Mouse (Mus musculus) cerebellum, adult (tissue): ENCODE measurements around the gene Chst4.
"Not testable (repeated sequence)": the region's sequence is repeated elsewhere in the genome, so short reads cannot be mapped to it uniquely, and the experiment has no call there.

Experiments used
- ATAC-seq: cut with Nextera tagmentation; 2 replicates; pipeline ENCODE4 v1.9.2; 2017; ENCODE audit warnings: mild to moderate bottlenecking, moderate library complexity, mixed read lengths; ENCODE audit not compliant: insufficient number of reproducible peaks, low FRiP score, low TSS enrichment

The Chst4 gene

DNA sequence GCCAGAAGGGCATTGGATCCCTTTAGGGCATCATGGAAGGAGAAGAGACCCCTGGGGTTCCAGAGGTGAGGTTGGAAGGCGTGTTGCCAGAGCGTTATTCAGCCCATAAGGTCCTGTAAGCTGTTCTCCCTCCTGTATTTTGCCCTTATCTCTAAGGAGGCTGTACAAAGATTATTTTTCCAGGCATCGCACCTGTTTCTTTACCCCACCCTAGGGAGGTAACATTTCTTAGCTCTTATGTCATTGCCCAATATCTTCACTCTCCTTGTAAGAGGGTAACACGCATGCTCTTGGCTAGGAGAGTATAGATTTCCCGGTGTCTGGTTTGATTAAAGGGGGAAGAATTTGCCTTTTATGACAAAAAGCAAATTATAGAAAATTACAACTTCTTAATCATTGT, at the start of gene Chst4:
Gene Chst4 (minus strand): TSS at position 82 of the 400 bp plus-strand sequence.
- ATAC-seq, result no peak

DNA sequence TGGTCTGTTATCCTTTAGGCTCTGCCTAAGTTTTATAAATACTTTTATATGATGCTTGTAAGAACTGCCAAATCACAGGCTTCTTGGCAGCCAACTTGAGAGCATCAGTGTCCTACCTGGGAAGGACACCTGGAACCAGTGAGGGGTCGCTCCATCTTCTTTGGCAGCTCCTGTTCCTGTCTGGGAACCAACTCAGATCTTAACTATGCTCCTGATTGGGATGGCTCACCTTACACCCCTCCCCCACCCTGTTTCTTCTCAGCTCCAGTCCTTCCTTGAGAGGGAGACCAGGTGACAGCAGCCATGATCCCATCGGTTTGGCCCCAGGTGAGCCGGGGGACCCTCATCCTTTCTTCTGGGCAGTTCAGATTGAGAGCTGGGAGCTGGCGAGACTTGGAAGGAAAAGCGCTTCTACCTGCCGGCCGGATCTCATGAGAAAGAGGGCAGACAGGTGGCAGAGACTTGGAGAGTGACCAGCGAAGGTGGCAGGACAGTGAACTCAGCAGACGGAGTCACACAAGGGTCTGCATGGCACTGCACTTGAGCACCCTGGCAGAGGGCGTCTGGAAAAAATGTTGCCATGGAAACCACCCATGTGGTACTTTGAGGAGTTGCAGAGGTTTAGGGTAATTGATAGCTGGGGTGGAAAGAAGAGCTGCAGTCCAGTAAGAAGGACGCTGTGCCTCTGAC, 43.0 kb upstream of the Chst4 start:
- no peak for ATAC-seq

DNA sequence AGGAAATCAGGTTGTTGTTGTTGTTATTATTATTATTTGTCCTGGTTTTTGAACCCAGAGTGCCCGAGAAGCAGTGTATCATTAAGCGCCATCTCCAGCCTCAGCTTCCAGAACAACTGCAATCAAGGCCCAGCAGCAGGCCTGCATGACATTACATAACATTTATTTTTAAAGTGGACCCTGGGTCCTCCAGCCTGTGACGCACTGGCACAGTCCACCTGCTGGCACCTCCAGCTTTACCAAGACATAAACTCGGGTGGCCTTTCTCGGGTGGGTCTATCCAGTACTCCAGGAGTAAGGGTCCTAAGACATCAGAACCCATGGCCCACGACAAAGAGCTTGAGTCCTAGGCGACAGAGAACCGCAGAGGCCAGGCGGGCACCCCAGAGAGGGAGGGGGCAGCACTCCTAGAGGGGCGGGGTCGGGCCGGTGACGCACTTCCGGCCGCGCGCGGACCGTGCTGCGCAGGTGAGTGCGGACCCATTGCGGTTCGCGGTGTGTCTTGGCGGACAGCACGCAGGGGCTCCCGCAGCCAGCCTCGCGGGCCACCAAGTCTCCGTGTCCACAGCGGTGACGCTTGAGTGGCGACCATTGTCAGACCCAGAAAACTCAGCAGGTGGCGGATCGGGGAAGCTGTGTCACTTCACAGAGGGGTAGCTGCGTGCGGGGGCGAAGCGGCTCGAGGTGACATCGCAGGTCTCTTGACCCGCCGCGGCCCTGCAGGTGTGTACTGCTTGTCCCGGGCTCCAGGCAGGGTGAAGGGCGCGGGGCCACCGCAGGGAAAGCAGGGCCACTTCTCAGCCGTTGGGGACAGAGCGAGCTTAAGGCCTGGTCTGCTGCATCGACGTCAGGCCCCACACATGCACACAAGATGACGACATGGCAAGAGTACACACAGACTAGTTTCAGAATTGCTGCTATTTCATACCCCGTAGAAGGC, 40.0 kb upstream of the Chst4 start, which contains the start of gene Zfp612:
Gene Zfp612 (plus strand): TSS at position 465 of the 940 bp plus-strand sequence.
- peak; percentile 86 for ATAC-seq

DNA sequence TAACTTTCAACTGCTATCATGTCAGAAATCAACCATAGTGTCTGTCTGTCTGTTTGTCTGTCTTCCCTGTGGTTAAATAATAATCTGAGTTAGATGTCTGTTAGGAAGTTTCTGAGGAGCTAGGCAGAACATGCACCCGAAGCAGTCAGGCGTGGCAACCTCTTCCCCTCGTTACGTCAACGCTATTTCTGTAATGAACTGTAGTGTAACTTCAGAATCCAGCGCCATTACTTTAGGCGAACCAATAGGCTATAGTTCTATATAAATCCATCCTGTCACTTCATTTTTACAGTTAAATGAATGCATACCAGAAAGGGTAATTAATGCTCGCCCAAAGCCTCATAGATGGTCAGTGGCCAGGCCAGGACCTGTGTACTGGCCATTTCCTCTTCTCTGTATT, 35.0 kb upstream of the Chst4 start:
- ATAC-seq, result no peak

DNA sequence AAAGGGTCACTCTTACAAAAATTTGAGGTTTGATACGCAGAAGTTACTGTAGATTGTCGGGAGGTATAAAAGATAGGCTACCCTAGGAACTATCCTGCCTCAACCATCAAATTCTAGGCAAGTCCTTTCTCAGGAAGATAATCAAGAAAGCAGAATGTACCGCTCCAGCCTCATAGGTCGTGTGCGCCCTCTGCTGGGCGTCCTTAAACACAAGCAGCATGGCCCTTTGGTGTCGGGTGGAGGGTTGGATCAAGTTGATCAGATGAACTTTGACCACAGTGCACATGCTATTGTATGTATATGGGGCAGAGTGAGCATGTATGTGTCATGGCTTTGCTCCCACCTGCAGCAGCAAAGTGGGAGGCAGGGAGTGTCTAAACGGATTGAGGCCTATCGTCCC, 32.1 kb upstream of the Chst4 start:
- ATAC-seq, result peak; percentile 75

DNA sequence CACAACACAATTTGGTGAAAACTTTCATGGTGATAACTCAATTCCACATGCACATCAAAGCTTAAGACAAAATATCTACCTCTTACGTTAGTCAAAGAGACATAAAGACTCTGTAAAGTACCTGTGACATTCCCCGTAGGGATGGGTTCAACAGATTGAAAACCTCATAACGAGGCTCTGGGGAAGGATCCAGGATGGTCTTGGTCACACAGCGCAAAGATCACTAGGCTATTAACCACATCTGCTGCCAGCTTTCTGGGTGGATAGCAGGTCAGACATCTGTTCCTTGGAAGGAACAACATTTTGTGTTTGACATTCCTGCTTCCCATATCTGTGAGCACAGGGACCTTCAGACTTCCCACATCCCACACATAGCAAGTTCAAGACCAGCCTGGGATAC, 30.2 kb upstream of the Chst4 start:
- no peak for ATAC-seq

DNA sequence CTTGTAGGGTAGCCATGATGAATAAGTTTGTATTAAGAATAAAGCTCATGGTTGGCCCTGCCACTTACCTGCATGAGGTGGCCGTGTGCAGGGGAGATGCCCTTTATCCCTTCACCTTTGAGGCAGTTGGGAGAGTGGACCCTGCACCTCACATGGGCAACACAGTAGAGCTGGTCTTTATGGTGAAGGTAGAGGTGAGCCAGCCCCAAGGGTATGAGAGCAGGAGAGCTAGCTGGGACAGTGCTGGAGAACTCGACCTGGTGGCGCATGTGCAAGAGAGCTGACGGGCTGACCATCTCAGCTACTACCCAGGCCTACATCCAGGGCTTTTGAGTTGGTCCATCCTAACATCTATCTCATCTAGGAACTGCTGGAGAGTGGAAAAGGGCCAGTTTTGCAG, 26.1 kb upstream of the Chst4 start:
- no peak for ATAC-seq

DNA sequence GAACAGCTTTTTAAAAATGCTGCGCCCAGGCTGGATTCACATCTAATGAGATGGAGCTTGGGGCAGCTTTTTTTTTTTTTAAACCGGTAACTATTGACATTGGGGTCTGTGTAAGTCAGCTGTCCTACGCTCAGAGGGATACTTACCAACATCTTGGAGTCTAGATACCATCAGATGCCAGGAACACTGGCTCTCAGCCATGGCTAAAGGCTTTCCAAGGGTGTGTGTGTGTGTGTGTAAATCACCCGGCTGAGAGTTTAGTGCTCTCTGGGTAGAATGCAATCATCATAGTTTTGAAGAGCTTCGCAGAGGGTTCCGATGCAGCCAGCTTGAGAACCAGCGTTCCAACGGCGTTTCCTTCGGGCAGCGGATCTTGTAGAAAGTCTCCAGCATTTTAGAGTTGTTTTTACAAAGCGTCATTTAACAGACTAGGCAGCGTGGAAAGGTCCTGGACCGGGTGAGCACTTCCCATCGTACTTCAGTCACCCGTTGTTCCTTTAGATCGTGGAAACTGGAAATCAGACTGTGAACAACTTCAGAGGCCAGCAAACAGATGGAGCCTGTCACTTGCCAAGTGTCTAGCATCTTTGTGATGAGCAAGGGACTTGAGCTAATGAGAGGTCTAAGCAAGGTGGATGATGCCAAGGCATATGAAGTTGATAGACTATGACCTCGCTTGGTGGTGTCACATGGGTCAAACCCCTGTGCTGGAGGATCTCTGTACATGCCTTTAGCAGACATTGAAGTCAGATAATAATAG, 25.2 kb upstream of the Chst4 start:
- no peak for ATAC-seq

DNA sequence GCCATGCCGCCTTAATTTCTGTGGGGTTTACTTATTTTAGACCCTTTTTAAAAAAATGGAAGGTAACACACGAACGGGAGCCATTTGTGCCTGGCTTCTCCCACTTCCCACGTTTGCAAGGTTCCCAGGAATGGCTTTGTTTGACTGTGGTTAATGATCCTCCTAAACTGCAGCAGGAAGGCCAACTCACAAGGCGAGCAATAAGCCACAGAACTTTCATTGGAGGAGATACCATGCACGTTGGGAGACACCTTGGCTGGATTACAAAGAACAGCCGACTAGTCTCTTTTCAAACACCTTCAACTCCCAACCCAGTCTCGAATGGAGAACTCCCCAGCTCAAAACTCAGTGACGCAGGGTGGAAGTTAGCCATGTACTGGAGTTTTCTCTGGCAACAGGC, 24.6 kb upstream of the Chst4 start:
- no peak for ATAC-seq

DNA sequence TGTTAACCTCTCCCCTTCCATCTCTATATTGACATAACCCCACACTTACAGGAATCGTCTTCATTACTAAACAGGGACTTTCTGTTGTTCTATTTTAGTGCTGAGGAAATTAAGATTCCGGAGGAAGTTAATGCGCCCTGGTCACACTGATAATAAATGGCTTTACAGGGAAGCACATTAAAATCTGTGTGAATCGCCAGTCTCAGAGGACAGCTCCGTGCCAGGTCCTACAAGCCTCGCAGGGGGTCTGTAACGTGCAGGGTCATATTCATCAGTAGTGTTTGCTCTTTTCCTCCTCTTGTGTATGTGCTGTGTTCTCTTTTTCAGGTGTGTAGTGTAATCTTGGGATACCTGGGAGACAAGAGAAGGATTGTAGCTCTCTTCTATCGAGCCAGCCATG, 18.7 kb upstream of the Chst4 start:
- ATAC-seq, result no peak

DNA sequence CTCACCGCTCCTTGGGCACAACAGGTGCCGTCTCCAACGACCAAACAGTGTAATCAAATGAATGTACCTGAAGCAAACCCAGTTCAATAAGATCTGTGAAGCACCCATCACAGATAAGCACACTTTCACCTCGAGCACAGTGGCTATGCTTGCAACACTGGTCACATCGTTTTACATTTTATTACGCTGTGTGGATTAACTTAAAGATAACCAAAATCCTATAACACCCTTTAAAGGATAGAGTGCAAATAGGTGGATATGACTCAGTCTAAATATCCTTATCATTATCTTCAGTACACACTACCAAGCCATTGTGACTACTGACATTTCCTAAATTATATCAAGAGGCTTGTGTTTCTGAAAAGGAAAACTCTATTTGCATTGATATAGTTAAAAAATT, 11.7 kb upstream of the Chst4 start:
- ATAC-seq, result no peak

DNA sequence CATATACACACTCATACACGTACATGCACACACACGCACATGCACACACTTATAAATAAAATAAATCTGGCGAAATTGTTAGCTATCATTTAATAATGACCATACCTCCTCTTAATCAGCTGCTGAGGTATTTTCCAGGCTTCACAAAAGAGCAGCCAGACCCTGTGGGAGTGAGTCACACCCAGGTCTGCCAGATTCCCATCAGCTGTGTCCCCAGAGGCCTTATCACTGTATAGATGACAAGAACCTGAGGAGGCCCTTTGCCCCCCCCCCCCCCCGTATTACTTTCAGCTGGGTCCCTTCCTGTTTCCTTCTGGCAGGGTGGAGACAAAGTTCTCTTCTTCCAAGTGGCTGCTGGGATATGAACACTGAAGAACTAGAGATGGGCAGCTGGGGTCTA, 969 bp upstream of the Chst4 start:
- ATAC-seq, result no peak

DNA sequence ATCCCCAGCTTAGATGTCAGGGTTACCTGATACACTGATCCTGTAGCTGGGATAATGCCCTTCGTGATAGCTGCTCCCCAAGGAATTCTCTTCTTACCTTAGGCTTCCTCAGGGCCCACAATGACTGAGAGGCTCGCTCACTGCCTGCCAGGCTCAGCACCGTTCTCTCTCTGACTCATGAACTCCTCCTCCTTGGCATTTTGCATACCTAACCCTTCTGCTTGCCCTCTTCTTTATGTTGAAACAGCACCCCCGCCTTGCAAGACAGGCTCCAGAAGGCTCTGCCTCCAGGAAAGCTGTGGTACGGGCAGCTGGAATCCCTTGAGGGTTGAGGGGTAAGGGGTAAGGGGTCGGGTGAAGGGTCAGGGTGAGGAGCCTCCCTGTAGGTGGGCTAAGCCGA, 324 bp downstream of the Chst4 start:
- no peak for ATAC-seq

DNA sequence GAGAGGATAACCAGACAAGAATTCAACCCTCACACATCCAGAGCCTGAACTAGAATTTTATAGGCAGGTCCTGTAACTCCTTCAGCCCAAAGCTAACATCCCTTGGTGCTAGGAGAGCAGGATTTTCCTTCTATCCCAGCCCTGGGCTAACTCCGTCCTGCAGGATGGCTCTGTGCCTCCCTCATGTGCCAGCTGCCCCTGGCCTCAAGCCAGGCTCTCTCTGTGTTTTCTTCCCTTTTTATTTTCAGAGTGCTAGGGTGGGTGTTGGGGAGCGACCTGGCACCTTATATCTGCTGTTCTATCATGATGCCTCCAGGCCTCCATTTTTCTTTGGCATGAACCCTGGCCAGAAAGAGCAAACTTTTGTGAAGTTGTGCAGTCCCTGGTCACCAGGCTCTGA, 3.4 kb downstream of the Chst4 start:
- ATAC-seq, result no peak

DNA sequence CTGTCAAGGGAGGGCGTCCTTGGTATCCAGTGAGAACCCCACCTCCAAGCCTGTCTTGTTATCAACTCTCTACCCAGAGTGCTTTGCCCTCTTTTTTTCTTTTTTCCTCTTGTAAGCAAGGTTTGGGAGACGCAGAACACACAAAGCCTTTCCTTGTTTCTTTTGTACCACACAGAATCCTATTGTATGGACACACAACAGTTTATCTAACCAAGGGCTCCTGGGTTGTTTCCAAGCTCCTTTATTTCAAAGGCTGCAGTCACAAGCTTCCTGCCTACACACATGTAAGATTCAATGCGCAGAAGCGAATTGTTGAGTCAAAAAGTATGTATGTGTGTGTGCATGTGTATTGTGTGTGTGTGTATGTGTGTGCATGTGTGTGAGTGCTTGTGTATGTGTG, 5.2 kb downstream of the Chst4 start:
- ATAC-seq, result no peak

DNA sequence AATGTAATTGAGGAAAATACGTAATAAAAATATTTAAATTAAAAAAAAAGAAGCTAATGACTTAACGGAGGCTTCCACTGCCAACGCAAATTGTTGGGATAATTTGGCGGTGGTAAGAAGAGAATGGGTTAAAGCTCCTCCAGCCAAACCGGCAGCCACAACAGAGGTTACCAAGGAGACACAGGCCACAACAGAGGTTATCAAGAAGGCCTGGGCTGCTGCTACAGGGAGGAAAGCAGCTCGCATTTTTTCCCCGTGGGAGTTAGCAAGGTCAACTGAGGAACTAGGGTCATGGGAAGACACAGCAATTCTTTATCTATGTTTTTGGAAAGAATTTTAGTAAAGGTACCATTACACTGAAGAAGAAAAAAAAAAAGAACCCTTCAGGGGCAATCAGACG, 5.8 kb downstream of the Chst4 start:
- ATAC-seq, result not testable (repeated sequence)

DNA sequence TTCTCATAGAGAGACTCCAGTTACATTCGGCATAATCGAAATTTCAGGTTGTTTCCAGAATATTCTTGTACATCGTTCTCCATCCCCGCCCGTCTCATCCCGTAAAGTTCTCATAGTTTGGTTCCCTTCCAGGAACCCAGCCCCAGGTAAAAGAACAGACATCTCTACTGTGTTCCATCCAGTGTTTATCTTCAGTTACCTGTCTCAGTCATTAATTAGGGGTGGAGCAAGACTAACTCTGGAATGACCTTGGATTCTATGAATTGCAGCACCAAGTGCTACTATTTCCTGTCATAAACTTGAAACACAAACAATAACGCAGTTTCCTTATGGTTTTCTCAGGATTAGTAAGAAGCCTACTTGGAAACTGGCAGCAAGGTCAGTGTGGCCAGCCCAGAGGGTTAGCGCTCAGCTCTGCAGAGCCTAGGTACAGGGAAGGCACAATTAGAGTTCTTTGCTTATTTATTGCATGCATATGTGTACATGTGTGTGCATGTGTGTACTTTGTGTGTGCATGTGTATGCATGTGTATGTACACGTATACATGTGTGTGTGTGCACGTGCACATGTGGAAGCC, 16.7 kb downstream of the Chst4 start:
- no peak for ATAC-seq

DNA sequence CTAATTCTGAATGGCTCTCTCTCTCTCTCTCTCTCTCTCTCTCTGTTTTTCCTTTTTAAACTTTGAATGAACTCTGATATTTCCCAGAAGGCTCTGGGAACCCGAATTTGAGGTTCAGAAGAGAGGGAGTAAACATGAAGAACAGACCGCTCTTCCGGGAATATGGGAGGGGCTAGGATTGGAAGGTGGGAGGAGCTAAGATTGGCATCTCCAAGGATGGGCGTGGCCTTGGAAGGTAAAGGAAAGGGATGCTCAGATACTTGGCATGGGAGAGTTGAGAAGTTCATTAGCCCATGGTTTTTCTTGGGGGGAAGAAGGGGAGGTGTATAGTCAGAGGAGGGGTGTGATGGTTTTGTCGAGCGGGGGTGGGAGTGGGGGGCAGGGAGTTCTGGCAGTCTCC, 17.5 kb downstream of the Chst4 start:
- no peak for ATAC-seq

DNA sequence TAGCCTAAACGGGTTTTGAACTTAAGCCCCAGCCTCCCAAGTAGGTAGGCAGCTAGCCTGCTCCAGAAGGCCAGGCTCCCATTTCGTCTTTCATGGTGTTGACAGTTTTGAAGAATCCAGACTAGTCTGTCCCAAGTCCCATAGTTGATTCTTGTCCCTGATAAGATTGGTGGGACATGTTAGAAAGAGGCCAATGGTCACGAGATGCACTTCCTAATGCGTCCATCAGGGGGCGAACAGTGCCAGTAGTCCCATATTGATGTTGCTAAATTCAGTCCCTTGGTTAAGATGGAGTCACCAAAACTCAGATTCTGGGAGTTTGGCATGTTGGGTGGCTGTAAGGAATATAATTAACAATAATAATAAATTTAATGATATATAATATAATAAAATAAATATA, 28.7 kb downstream of the Chst4 start:
- no peak for ATAC-seq

DNA sequence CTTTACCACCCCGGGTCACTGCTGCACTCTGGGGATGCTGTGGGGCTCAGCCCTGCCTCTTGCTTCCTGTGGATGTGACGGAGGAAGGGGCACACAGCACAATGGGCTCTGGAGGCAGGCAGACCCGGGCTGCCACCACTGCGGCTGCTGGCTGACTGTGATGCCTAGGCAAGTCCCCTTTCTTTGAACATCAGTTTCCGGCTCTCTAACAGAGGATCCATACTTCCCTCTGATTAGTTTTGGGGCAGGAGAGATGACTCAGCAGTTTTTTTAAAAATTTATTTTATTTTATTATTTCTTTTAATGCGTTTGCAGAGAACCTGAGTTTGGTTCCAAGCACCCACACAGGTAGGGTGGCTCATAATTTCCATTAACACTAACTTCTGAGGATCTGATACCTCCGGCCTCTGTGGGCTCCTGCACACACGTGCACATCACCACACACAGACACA, 30.5 kb downstream of the Chst4 start:
- no peak for ATAC-seq
